Mouse (Mus musculus) spleen, adult 2 months (tissue): ENCODE measurements around the gene Scn5a. TPM values are rescaled to one million over a fixed set of nuclear protein-coding genes. Genes with fewer than 3 reads are reported as not detected.

ENCODE experiments used
- DNase-seq, 2 experiments: peaks; one replicate each; pipeline versions ENCODE4 v3.0.0 to v3.0.0-alpha.2; 2012 to 2021; ENCODE audit warnings: low spot score in 2 of 2, low read depth in 1 of 2
- H3K27ac ChIP-seq: fragments of 200-500 bp; 2 replicates; pipeline ENCODE4 v1.5.1; 2012; ENCODE audit warnings: low read length, inconsistent platforms; ENCODE audit not compliant: insufficient read depth
- H3K27me3 ChIP-seq: fragments of 200-500 bp; 2 replicates; pipeline ENCODE4 v1.6.1; 2012; ENCODE audit warnings: mild to moderate bottlenecking, moderate library complexity, low read length, inconsistent platforms; ENCODE audit not compliant: control insufficient read depth, insufficient read depth
- H3K36me3 ChIP-seq: fragments of 200-500 bp; 2 replicates; pipeline ENCODE4 v1.6.1; 2012; ENCODE audit warnings: mild to moderate bottlenecking, low read length, inconsistent platforms; ENCODE audit not compliant: control insufficient read depth, insufficient read depth
- H3K4me1 ChIP-seq: fragments of 200-500 bp; 2 replicates; pipeline ENCODE4 v1.6.1; 2011; ENCODE audit warnings: inconsistent platforms; ENCODE audit not compliant: control insufficient read depth, insufficient read depth, insufficient read length
- H3K4me3 ChIP-seq: fragments of 200-500 bp; 2 replicates; pipeline ENCODE4 v1.5.1; 2011; ENCODE audit warnings: mild to moderate bottlenecking, inconsistent platforms; ENCODE audit not compliant: insufficient read depth, insufficient read length; ENCODE audit errors: extremely low read depth
- CTCF ChIP-seq: fragments of 200-500 bp; IDR thresholded peaks from 2 replicates; pipeline ENCODE4 v1.5.1; 2011; ENCODE audit warnings: mild to moderate bottlenecking, inconsistent platforms; ENCODE audit not compliant: insufficient read depth, insufficient read length, insufficient replicate concordance; ENCODE audit errors: extremely low read depth
- POLR2A ChIP-seq: fragments of 200-500 bp; IDR thresholded peaks from 2 replicates; pipeline ENCODE4 v1.6.1; 2011; ENCODE audit warnings: low read depth, low read length, inconsistent platforms
- WGBS: fragments of 180-500 bp; shearing (Covaris S2); methylation state at CpG from one replicate; pipeline ENCODE4 v1.1.7; 2018; 5-methylcytosine and 5-hydroxymethylcytosine counted together
- polyA plus RNA-seq: library from polyadenylated mRNA; depleted of rRNA; stranded (reverse); fragments of >200 nt; gene quantifications from 2 replicates; pipeline ENCODE4 v1.2.3, GENCODE M21; 2012

The Scn5a gene
- polyA plus RNA-seq, 1 experiment: 1.4 TPM

GRCm38 (mm10) chr9:119523301-119523700, 55.5 kb downstream of the Scn5a start:
- WGBS: 85% methylated on average over 8 of the region's 8 CpGs
- no peaks in the 10 kb centered on the region for H3K27me3 ChIP-seq
- H3K27ac ChIP-seq: no peak overlapping the region
- no peaks in the 10 kb centered on the region for H3K4me1 ChIP-seq
- no peak overlapping the region for H3K4me3 ChIP-seq
- TF ChIP-seq CTCF: no peak
- TF ChIP-seq POLR2A: no peak
- no peak for DNase-seq
- no peaks in the 10 kb centered on the region for H3K36me3 ChIP-seq

GRCm38 (mm10) chr9:119519116-119519515, 59.7 kb downstream of the Scn5a start:
- Histone ChIP-seq H3K36me3 (no peaks in the 10 kb centered on the region), H3K4me3 (no peak overlapping the region), H3K27ac (no peak overlapping the region), H3K27me3 (no peaks in the 10 kb centered on the region), H3K4me1 (no peaks in the 10 kb centered on the region)
- DNase-seq: no peak
- no peak for TF ChIP-seq CTCF
- no peak for TF ChIP-seq POLR2A
- 67% methylated on average over 23 of the region's 23 CpGs for whole genome bisulfite sequencing

- no peak overlapping the region for H3K27ac ChIP-seq
- DNase-seq: no peak
- 82% methylated on average over 8 of the region's 8 CpGs for WGBS
These were observed 60.6 kb downstream of the Scn5a start for GRCm38 (mm10) chr9:119518177-119518576.

GRCm38 (mm10) chr9:119517467-119517866, 61.3 kb downstream of the Scn5a start:
- no peak overlapping the region for H3K27ac ChIP-seq
- no peaks in the 10 kb centered on the region for H3K36me3 ChIP-seq
- H3K4me3 ChIP-seq: no peak overlapping the region
- WGBS: 40% methylated on average over 20 of the region's 20 CpGs
- no peaks in the 10 kb centered on the region for H3K27me3 ChIP-seq
- no peak for DNase-seq
- H3K4me1 ChIP-seq: no peaks in the 10 kb centered on the region
- TF ChIP-seq CTCF (no peak), POLR2A (no peak)

More at GRCm38 (mm10) chr9:119518177-119518576, 60.6 kb downstream of the Scn5a start:
- Histone ChIP-seq H3K4me3 (no peak overlapping the region), H3K27me3 (no peaks in the 10 kb centered on the region), H3K36me3 (no peaks in the 10 kb centered on the region), H3K4me1 (no peaks in the 10 kb centered on the region)
- TF ChIP-seq CTCF: no peak
- no peak for TF ChIP-seq POLR2A

GRCm38 (mm10) chr9:119516815-119517214, 62.0 kb downstream of the Scn5a start:
- no peak for DNase-seq
- H3K27me3 ChIP-seq: no peaks in the 10 kb centered on the region
- 71% methylated on average over 5 of the region's 5 CpGs for WGBS
- no peaks in the 10 kb centered on the region for H3K36me3 ChIP-seq
- no peak overlapping the region for H3K27ac ChIP-seq
- no peaks in the 10 kb centered on the region for H3K4me1 ChIP-seq
- no peak overlapping the region for H3K4me3 ChIP-seq
- TF ChIP-seq POLR2A (no peak), CTCF (no peak)

- Histone ChIP-seq H3K4me1 (no peaks in the 10 kb centered on the region), H3K4me3 (no peak overlapping the region), H3K36me3 (no peaks in the 10 kb centered on the region), H3K27ac (no peak overlapping the region), H3K27me3 (no peaks in the 10 kb centered on the region)
- no peak for DNase-seq
- WGBS: 91% methylated on average over 9 of the region's 9 CpGs
- TF ChIP-seq POLR2A: no peak
- no peak for TF ChIP-seq CTCF
These were observed 63.4 kb downstream of the Scn5a start for GRCm38 (mm10) chr9:119515454-119515853.

- no peak overlapping the region for H3K4me3 ChIP-seq
- no peaks in the 10 kb centered on the region for H3K4me1 ChIP-seq
- TF ChIP-seq POLR2A: no peak
- H3K27me3 ChIP-seq: no peaks in the 10 kb centered on the region
- WGBS: 69% methylated on average over 8 of the region's 8 CpGs
- no peak for DNase-seq
- H3K36me3 ChIP-seq: no peaks in the 10 kb centered on the region
- H3K27ac ChIP-seq: no peak overlapping the region
These were observed 63.8 kb downstream of the Scn5a start for GRCm38 (mm10) chr9:119514986-119515385.
